Mouse (Mus musculus) layer of hippocampus, postnatal 14 days (tissue): ENCODE measurements at regions not wholly inside any gene's neighbourhood (a gene's known extent, or its start where the extent isn't known, plus 50 kb on each side); places are given as distances from the start of the nearest gene placed in this dataset.

Source experiments
- DNase-seq, 2 experiments: peaks; one replicate each; pipeline ENCODE4 v3.0.0; 2021 to 2022; ENCODE audit warnings: low spot score in 2 of 2, mixed read lengths in 1 of 2

DNA sequence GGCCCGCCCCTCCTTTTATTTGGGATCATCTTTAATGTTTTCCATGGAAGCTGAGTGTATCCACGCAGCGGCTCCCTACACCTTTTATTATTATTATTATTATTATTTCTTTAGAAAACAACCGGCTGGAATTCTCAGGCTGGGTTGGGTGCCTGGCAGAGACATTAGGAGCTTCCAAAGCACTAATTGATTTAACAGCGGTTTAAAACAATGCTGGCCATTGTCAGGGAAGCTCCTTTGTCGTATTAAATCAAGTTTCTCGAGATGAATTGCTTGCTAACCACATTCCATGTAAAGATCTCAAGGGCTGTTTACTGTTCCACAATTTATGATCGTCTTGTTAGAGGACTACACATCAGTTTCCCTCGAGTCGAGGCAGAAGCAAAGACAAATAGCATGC lies 539.4 kb downstream of the Etnk1 start:
- DNase-seq, result no peak

DNA sequence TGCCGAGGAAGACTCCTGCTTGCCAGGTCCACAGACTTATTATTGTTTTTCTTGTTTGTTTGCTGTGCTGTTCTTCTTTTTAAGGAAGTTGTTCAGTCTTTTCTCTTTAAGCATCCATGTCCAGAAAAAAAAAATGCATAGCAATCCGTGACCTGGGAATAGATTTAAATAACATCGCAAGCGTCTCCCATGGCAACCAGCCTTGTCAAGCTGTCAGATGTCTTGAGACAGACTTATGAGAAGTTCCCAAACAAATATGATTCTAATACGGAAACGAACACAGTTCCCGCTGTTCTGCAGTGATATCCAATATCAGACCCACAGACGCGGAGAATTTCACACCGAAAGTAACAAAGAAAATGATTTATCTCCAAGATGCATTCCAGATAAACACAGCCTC lies 547.4 kb downstream of the Etnk1 start:
- DNase-seq, result peak in 1 of 2 experiments; percentile 5

DNA sequence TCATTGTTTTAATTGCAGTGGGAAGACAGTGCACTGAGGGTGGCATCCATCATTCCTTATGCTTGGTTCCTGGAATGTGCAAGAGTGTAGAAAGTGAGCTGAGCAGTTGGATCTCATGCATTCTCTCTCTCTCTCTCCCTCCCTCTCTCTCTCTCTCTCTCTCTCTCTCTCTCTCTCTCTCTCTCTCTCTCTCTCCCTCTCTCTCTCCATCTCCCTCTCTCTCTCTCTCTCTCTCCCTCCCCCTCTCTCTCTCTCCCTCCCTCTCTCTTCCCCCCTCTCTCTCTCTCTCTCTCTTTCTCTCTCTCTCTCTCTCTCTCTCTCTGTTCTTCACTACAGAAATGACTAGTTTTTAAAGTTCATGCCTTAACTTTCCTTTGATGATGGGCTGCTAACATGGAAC lies 583.1 kb downstream of the Etnk1 start:
- DNase-seq, result no peak

DNA sequence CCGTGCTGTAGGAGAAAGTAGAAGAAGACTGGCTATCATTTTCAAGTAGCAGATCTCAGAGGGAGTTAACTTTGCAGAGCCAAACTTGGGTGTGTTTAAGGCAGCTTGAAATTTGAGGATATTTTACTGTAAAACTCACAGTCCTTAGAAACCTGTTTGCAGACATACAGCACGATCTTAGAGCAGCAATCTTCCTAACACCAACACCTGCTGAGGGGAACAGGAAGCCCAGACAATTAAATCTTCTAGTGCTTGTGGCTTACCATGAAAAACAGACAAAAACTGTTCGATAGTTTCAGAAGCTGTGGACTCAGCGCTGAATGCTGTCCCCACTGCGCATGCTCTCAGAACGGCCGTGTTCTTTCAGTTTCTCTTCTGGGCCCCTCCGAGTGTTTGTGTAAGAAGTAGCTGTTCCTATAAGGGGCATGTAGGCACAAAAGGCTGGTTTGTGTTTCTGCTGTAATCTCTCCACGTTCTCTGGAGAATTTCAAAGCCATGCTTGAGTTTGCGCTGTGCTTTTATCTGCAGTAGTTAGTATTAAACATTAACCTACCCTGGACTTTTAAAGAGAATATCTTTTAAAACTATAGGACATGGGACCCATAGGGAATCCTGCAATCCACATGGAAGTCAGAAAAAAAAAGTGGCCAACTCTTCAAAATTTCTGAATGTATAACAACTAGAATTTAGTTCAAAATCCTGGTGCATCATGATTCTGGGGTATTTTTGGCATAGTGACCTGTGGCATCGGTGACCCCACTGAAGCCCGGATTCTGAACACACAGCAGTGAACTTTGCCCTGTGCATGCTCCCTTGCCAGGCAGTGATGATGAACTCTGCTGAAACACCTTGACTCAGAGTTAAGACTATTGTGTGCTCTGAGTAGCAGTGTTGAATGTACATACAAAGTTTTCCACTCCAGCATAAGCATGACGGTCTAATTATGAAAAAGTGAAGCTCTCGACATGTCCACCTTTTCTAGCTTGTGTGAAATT lies 584.4 kb downstream of the Etnk1 start:
- DNase-seq, result no peak

DNA sequence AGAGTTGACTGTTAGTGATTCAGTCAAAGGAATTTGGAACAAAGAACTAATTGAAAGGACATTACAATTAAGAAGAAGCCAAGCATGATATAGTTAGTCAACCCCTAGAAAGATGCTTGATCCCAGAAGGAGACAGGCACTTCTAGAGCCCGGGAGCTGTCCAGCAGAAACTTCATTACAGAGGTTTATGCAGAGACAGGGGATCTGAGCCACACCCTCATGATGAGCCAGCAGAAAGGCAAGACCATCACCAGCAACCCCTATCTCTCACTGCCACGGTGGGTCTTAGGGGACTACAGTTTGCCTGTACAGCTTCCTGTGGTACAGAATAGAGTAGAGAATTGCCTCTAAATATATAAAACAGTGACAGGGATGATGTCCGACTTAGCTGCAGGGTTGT lies 590.4 kb downstream of the Etnk1 start:
- no peak for DNase-seq

DNA sequence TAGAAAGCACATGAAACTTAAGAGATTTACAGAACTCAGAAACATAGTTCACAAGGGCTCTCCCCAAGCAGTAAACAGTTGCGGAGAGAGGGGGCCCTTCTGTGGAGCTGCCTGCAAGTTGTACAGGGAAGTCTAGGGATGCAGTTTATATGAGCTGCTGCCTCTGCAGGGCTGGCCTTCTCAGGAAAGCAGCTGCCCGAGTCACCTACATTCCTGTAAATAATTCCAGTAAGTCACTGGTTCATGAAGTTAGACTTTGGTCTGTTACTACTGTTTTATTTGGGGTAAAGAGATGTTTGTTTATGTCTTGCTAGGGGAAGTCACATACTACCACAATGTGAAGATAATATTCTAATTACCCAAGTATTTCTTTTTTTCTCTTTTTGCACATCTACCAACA lies 601.1 kb downstream of the Etnk1 start:
- no peak for DNase-seq
